Mouse (Mus musculus): ENCODE results near the gene Pgbd1. TPM values are rescaled to one million over a fixed set of nuclear protein-coding genes. Genes with fewer than 3 reads are reported as not detected.
A peak's percentile ranks its signal among the peaks of the same experiment; 100 is the strongest.

Gene Pgbd1
- polyA plus RNA-seq, 1 experiment from 2014 or later, result 0.17 TPM

DNA sequence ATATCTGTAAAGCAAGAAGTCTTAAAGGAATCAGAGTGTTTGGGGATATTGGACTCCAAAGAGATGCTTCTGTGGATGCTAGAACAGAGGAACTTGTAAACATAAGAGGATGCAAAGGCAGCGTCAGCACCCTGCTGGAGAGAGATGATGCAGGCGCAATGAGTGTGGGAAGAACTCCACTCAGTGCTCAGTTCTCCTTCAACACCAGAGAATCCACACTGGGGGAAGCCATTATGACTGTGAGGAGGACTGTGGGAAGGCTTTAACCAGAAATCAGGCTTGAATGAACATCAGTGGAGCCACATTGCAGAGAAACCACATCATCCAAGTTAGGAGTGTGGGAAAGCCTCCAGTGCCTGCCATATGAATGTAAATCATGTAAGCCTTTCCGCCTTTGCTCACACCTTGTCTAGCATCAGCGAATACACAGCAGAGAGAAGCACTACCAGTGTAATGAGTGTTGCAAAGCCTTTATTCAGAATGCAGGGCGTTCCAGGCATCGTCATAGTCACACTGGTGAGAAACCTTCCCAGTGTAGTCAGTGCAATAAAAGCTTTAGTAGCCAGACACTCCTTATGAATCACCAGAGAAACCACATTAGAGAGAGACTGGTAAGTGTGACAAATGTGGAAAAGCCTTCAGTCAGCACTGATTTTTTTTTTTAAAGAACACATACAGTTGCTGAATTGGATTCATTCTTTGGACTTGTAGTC is 23.4 kb downstream of the Pgbd1 start:
- POLR2A ChIA-PET, result interaction anchor here (0.7 kb wide), 1 partner anchor 21 kb away, joined by 3 read pairs; no protein-coding TSS in a partner anchor

DNA sequence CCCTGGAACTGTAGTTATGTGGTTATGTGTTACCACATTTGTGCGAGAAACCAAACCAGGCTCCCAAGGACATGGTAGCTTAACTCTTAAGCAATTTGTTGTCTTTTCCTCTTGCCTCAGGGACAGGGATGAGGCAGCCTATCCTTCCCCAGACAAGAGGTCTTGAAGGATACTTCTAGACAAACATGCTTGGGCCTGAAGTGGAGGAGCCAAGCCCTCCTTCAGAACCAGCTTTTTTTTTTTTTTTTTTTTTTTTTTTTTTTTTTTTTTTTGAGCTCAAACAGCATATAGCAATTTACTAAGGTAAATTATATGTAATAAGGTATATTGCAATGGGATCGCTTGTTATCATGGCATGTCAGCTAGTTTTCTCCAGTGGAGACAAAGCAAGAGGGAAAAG is 25.1 kb downstream of the Pgbd1 start:
- in situ Hi-C loops (cut with MboI; ENCODE audit: low pct_unique_long_range_greater_than_20kb), result loop anchor here (25.0 kb wide), 1 partner anchor 622 kb away; the partner anchor contains the start of genes Hist1h2ag, Hist1h2ah, Hist1h2bj and Hist1h2bk
- ATAC-seq, result peak; percentile 40
- POLR2A ChIA-PET, result interaction anchor here (0.6 kb wide), 1 partner anchor 53 kb away, joined by 3 read pairs; no protein-coding TSS in a partner anchor
- no peaks in the 10 kb centered on the region for H3K27me3 ChIP-seq
- DNase-seq (ENCODE audit: low read depth, low spot score), result no peak
- no peak for TF ChIP-seq CTCF (IDR thresholded peaks at IDR 0.05)
- CTCF ChIA-PET, result interaction anchor here (0.9 to 2.3 kb wide), 3 partner anchors 10 to 21 kb away, joined by 3 to 10 read pairs (median 5); no protein-coding TSS in a partner anchor

More for the DNA sequence above, 23.4 kb downstream of the Pgbd1 start:
- TF ChIP-seq CTCF (IDR thresholded peaks at IDR 0.05), result no peak
- ATAC-seq (peak; percentile 95), DNase-seq (ENCODE audit: low read depth, low spot score) (peak; percentile 80)
- H3K27me3 ChIP-seq, result no peaks in the 10 kb centered on the region
- in situ Hi-C loops (cut with MboI; ENCODE audit: low pct_unique_long_range_greater_than_20kb), result loop anchor here (25.0 kb wide), 1 partner anchor 620 kb away; the partner anchor contains the start of genes Hist1h2ag, Hist1h2ah, Hist1h2bj and Hist1h2bk
- CTCF ChIA-PET, result interaction anchor here (2.3 kb wide), 1 partner anchor 14 kb away, joined by 10 read pairs; no protein-coding TSS in a partner anchor

DNA sequence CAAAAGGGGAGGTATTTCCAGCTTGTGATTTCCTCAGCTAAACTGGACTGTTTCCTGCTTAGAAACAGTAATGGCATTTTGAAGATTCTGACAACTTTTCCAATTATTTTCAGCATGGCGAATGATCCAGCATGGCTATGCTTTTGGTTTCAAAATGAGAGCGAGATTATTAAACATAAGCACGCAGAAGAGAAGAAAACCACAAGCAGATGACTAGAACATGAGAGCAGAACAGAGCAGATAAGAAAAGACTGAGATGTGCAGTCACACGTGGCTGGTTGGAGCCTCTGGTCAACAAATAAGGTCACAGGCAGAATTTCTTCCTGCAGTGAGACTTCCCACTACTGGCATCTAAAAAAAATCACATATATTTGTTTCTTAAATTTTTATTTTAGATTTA is 25.6 kb downstream of the Pgbd1 start:
- no peak for TF ChIP-seq CTCF (IDR thresholded peaks at IDR 0.05)
- ChIA-PET CTCF (interaction anchor here (0.9 to 2.3 kb wide), 2 partner anchors 11 to 12 kb away, joined by 5 to 10 read pairs; no protein-coding TSS in a partner anchor), POLR2A (no interaction called here)
- in situ Hi-C loops (cut with MboI; ENCODE audit: low pct_unique_long_range_greater_than_20kb), result loop anchor here (25.0 kb wide), 1 partner anchor 622 kb away; the partner anchor contains the start of genes Hist1h2ag, Hist1h2ah, Hist1h2bj and Hist1h2bk
- no peak for DNase-seq (ENCODE audit: low read depth, low spot score)
- ATAC-seq, result no peak
- no peaks in the 10 kb centered on the region for H3K27me3 ChIP-seq

DNA sequence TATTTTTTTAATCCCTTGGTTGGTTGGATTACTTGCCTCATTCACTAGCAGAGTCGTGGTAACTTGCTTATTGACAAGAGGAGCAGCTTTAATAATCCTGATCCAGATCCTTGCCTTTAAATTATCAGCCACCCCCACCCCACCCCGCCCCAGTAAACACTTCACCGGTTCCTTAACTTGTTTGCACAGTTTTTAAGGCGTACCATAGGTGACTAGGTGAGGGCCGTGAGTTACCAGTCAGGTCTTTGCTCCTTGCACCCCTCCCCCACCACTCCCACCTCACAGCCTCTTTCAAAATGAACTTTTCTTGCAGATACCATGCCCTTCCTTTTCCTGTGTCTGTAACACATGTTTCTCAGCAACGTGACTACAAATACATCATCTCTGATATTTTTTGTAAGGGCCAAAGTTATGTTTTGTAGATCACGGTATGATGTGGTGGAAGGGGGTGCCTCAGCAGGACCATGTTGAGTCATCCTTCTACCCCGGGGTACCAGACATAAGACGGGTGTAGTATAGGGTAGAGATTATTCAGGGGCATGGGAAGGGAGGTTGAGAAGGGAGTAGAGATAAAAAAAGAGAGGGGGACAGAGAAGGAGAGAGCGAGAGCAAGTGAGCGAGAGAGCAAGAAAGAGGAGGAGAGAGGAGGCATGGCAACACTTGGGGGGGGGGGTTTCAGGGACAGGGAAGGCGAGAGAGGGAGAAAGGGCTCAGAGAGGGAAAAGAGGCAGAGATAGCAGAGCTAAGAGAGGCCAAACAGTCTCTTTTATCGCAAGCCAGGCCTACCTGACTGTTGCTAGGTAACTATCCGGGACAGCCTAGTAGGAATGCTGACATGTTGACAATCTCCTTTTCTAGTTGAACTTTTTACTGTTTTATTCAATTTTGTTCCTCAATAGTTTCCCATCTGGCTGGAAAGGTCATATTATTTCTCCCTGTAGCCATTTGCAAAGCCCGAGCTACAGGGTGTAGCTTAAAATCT is 26.3 kb downstream of the Pgbd1 start:
- CTCF ChIA-PET, result interaction anchor here (2.3 kb wide), 1 partner anchor 11 kb away, joined by 10 read pairs; no protein-coding TSS in a partner anchor
- POLR2A ChIA-PET, result no interaction called here
- in situ Hi-C loops (cut with MboI; ENCODE audit: low pct_unique_long_range_greater_than_20kb), result loop anchor here (25.0 kb wide), 1 partner anchor 623 kb away; the partner anchor contains the start of genes Hist1h2ag, Hist1h2ah, Hist1h2bj and Hist1h2bk
- no peak for DNase-seq (ENCODE audit: low read depth, low spot score)
- H3K27me3 ChIP-seq, result no peaks in the 10 kb centered on the region
- ATAC-seq, result no peak
- no peak for TF ChIP-seq CTCF (IDR thresholded peaks at IDR 0.05)

DNA sequence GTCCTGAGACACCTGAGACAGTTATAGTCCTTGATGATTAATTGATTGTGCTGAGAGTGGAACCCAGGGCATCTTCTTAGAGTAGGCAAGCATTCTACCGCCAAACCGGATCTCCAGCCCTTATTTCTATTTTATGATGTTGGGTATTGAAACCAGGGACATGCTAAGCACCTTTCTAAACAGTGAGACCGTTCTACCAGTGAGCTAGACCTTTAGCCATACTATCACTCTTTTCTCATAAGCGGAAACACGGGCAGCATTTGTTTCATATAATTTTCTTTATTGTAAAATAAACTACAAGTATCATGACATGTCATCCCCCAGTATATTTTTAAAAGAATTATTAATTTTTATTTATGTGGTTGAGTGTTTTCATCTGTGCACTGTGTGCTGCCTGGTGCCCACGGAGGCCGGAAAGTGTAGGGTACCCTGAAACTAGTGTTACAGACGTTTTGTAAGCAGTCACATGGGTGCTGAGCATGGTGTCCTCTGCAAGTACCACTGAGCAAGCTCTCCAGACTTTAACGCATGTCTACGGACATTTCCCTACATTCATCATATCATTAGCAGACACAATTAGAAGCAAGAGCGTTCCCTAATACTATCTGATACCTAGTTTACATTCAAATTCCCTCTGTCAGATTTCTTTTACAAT is 31.9 kb downstream of the Pgbd1 start:
- no peaks in the 10 kb centered on the region for H3K27me3 ChIP-seq
- no peak for ATAC-seq
- ChIA-PET CTCF (interaction anchor here (0.9 to 2.2 kb wide), 2 partner anchors 9 to 14 kb away, joined by 3 to 6 read pairs; no protein-coding TSS in a partner anchor), POLR2A (no interaction called here)
- no peak for DNase-seq (ENCODE audit: low read depth, low spot score)
- TF ChIP-seq CTCF (IDR thresholded peaks at IDR 0.05), result no peak
- in situ Hi-C loops (cut with MboI; ENCODE audit: low pct_unique_long_range_greater_than_20kb), result loop anchor here (10.0 to 25.0 kb wide), 2 partner anchors 46 to 628 kb away; partner anchors contain the start of genes Hist1h2ag, Hist1h2ah, Hist1h2bj and Hist1h2bk

DNA sequence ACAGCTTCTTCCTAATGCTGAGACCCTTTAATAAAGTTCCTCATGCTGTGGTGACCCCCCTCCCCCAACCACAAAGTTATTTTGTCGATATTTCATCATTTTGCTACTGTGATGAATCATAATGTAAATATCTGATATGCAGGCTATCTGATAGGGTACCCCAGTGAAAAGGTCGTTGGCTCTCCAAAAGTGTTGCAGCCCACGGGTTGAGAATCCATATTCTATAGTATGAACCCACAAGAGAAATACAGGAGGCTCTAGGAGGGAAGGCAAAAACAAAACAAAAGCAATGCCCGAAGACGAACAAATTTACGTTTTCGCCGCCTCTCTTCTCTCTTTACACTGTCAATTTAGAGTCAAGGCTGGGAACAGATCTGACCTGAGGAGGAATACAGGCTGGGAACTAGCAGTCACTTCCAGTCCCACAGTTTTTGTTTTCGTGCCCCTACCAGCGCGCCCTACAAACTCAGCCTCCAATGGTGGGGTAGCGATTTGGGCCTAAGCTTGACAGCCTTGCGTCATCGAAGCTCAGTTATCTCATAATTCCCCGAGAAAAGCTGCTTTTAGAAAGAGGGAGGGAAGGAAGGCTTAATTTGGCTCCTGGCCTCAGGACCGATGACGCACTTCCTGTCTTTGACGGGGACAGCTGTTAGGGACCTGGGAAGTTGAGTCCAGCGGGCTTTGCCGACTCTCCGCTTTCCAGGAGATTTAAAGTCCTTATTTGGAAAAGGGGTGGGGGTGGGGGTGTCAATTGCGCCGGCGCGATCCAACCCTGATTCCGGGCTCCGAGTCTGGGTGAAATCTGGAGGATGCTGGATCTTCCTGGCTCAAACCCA is 32.7 kb downstream of the Pgbd1 start:
- TF ChIP-seq CTCF (IDR thresholded peaks at IDR 0.05), result no peak
- ChIA-PET POLR2A (interaction anchor here (0.6 kb wide), 1 partner anchor 199 kb away, joined by 3 read pairs; no protein-coding TSS in a partner anchor), CTCF (interaction anchor here (0.9 kb wide), 1 partner anchor 8 kb away, joined by 3 read pairs; no protein-coding TSS in a partner anchor)
- DNase-seq (ENCODE audit: low read depth, low spot score) (no peak), ATAC-seq (peak; percentile 93)
- H3K27me3 ChIP-seq, result no peaks in the 10 kb centered on the region
- in situ Hi-C loops (cut with MboI; ENCODE audit: low pct_unique_long_range_greater_than_20kb), result loop anchor here (10.0 to 25.0 kb wide), 2 partner anchors 47 to 629 kb away; partner anchors contain the start of genes Hist1h2ag, Hist1h2ah, Hist1h2bj and Hist1h2bk

DNA sequence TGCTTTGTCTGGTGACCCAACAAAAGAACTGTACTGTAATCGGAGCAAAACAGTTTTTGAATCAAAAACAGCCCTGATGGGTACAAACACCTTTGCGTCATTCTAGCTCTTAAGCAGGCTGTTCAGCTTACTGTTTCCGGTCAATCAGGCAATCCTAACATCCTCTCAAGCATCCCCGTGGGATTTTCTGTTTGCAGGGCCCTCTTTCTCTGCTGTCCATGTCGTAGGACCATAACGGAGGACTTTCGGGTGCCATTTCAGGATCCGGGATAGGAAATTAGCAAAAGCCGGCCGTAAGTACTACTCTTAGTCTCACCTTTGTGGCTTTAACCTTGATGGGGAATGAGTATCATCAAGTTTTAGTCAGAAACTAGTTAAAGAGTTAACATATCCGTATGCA is 33.5 kb downstream of the Pgbd1 start:
- no peaks in the 10 kb centered on the region for H3K27me3 ChIP-seq
- no peak for DNase-seq (ENCODE audit: low read depth, low spot score)
- TF ChIP-seq CTCF (IDR thresholded peaks at IDR 0.05), result no peak
- ChIA-PET POLR2A (no interaction called here), CTCF (interaction anchor here (1.0 kb wide), 1 partner anchor 43 kb away, joined by 3 read pairs; no protein-coding TSS in a partner anchor)
- in situ Hi-C loops (cut with MboI; ENCODE audit: low pct_unique_long_range_greater_than_20kb), result loop anchor here (10.0 to 25.0 kb wide), 2 partner anchors 47 to 630 kb away; partner anchors contain the start of genes Hist1h2ag, Hist1h2ah, Hist1h2bj and Hist1h2bk
- ATAC-seq, result no peak

DNA sequence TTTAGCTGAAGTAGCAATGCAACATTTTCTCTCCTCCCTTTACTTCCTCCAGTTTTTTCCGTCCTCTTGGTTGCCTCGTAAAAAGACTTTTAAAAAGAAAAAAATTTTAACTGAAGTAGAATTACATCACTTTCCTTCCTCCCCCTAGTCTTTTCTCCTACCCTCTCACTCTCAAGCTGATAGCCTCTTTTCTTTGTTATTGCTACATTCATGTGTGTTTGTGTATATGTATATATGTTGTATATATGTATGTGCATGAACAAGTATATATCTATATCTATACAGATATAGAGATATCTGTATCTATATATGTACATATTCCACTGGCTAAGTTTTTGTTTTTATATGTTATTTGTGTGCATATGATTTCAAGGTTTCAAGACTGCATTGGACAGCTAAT is 38.0 kb downstream of the Pgbd1 start:
- H3K27me3 ChIP-seq, result no peaks in the 10 kb centered on the region
- TF ChIP-seq CTCF (IDR thresholded peaks at IDR 0.05), result no peak
- CTCF ChIA-PET, result interaction anchor here (2.2 kb wide), 1 partner anchor 13 kb away, joined by 10 read pairs; no protein-coding TSS in a partner anchor
- ATAC-seq (peak; percentile 5), DNase-seq (ENCODE audit: low read depth, low spot score) (no peak)
- POLR2A ChIA-PET, result interaction anchor here (1.0 to 2.3 kb wide), 2 partner anchors 50 to 108 kb away, joined by 3 to 9 read pairs; partner anchors contain the start of gene Zscan26
- in situ Hi-C loops (cut with MboI; ENCODE audit: low pct_unique_long_range_greater_than_20kb), result loop anchor here (5.0 to 25.0 kb wide), 3 partner anchors 52 to 634 kb away; partner anchors contain the start of genes Hist1h2ag, Hist1h2ah, Hist1h2bj and Hist1h2bk
